Mouse (Mus musculus) MEL (cell line): ENCODE data around the gene Melk. TPM values are rescaled to one million over a fixed set of nuclear protein-coding genes. Genes with fewer than 3 reads are reported as not detected.

Experiments
- DNase-seq: peaks from one replicate; pipeline ENCODE4 v3.0.0; 2011; ENCODE audit warnings: low read depth, low spot score
- H3K27ac ChIP-seq: 2 replicates; pipeline ENCODE4 v1.5.1; 2012; ENCODE audit warnings: low read depth, mild to moderate bottlenecking, control low read depth, low read length, moderate library complexity; ENCODE audit not compliant: control insufficient read depth
- H3K27me3 ChIP-seq, 2 experiments: fragments of 150-350 bp in 1 of 2; sonication (generic) in 1 of 2; 2 replicates each; pipeline ENCODE4 v1.6.1; 2012; ENCODE audit warnings: low read length in 2 of 2, mild to moderate bottlenecking in 2 of 2, improper control_type of control experiment in 1 of 2, moderate library complexity in 1 of 2; ENCODE audit not compliant: insufficient read depth in 2 of 2, control insufficient read depth in 1 of 2
- H3K36me3 ChIP-seq, 2 experiments: 2 replicates each; pipeline ENCODE4 v1.6.1; 2012 to 2014; ENCODE audit warnings: low read length in 2 of 2, improper control_type of control experiment in 1 of 2, inconsistent platforms in 1 of 2, mild to moderate bottlenecking in 1 of 2; ENCODE audit not compliant: insufficient read depth in 2 of 2, control insufficient read depth in 1 of 2
- H3K4me1 ChIP-seq, 2 experiments: fragments of 150-350 bp in 1 of 2; sonication (generic) in 1 of 2; 2 replicates each; pipeline ENCODE4 v1.6.1; 2012; ENCODE audit warnings: low read length in 2 of 2, improper control_type of control experiment in 1 of 2, mild to moderate bottlenecking in 1 of 2; ENCODE audit not compliant: insufficient read depth in 2 of 2, control insufficient read depth in 1 of 2
- H3K4me3 ChIP-seq, 2 experiments: fragments of 150-350 bp in 1 of 2; sonication (generic) in 1 of 2; 2 replicates each; pipeline ENCODE4 v1.5.1; 2012; ENCODE audit warnings: low read depth in 2 of 2, low read length in 2 of 2, mild to moderate bottlenecking in 2 of 2, moderate library complexity in 2 of 2, control low read depth in 1 of 2, improper control_type of control experiment in 1 of 2; ENCODE audit not compliant: control insufficient read depth in 1 of 2, insufficient read depth in 1 of 2
- H3K79me2 ChIP-seq: 2 replicates; pipeline ENCODE4 v1.6.1; 2012; ENCODE audit warnings: mild to moderate bottlenecking, low read length, moderate library complexity; ENCODE audit not compliant: control insufficient read depth, poor library complexity, insufficient read depth
- H3K9ac ChIP-seq: 2 replicates; pipeline ENCODE4 v1.6.1; 2012; ENCODE audit warnings: low read depth, mild to moderate bottlenecking, control low read depth, low read length, moderate library complexity; ENCODE audit not compliant: control insufficient read depth, poor library complexity, severe bottlenecking
- H3K9me3 ChIP-seq: fragments of 150-350 bp; sonication (generic); replicated peaks from 2 replicates; pipeline ENCODE4 v1.6.1; 2012; ENCODE audit warnings: mild to moderate bottlenecking, low read length, improper control_type of control experiment, moderate library complexity; ENCODE audit not compliant: insufficient read depth
- CHD2 ChIP-seq: IDR thresholded peaks from 2 replicates; pipeline ENCODE4 v1.6.1; 2011; ENCODE audit warnings: low read length, improper control_type of control experiment
- CTCF ChIP-seq, 3 experiments: IDR thresholded peaks in 2 of 3; conservative IDR thresholded peaks in 1 of 3; 2 replicates each; pipeline ENCODE4 v1.5.1; 2011 to 2012; ENCODE audit warnings: low read length in 3 of 3, low read depth in 2 of 3, mild to moderate bottlenecking in 2 of 3, improper control_type of control experiment in 1 of 3, inconsistent platforms in 1 of 3, mixed read lengths in 1 of 3, moderate library complexity in 1 of 3; ENCODE audit not compliant: control insufficient read depth in 1 of 3, insufficient read depth in 1 of 3, poor library complexity in 1 of 3, severe bottlenecking in 1 of 3
- ELF1 ChIP-seq: IDR thresholded peaks from 2 replicates; pipeline ENCODE4 v1.6.1; 2014; ENCODE audit warnings: low read depth, mild to moderate bottlenecking, inconsistent platforms, low read length, improper control_type of control experiment, moderate library complexity
- EP300 ChIP-seq, 2 experiments: IDR thresholded peaks; 2 replicates each; pipeline ENCODE4 v1.6.1; 2011; ENCODE audit warnings: improper control_type of control experiment in 2 of 2, low read length in 2 of 2, low read depth in 1 of 2, mild to moderate bottlenecking in 1 of 2
- ETS1 ChIP-seq: IDR thresholded peaks from 2 replicates; pipeline ENCODE4 v1.6.1; 2012; ENCODE audit warnings: low read depth, mild to moderate bottlenecking, inconsistent platforms, low read length, improper control_type of control experiment, moderate library complexity
- GABPA ChIP-seq: IDR thresholded peaks from 2 replicates; pipeline ENCODE4 v1.6.1; 2012; ENCODE audit warnings: low read depth, mild to moderate bottlenecking, inconsistent platforms, low read length, improper control_type of control experiment, moderate library complexity
- HCFC1 ChIP-seq: IDR thresholded peaks from 2 replicates; pipeline ENCODE4 v1.6.1; 2012; ENCODE audit warnings: low read depth, mild to moderate bottlenecking, inconsistent platforms, low read length, improper control_type of control experiment, moderate library complexity
- JUND ChIP-seq: IDR thresholded peaks from 2 replicates; pipeline ENCODE4 v1.6.1; 2011; ENCODE audit warnings: low read depth, mild to moderate bottlenecking, improper control_type of control experiment, low read length
- MAFK ChIP-seq: IDR thresholded peaks from 2 replicates; pipeline ENCODE4 v1.6.1; 2011; ENCODE audit warnings: low read depth, mild to moderate bottlenecking, low read length, improper control_type of control experiment, borderline replicate concordance
- MAX ChIP-seq: IDR thresholded peaks from 2 replicates; pipeline ENCODE4 v1.6.1; 2011; ENCODE audit warnings: low read length, improper control_type of control experiment
- MAZ ChIP-seq: IDR thresholded peaks from 2 replicates; pipeline ENCODE4 v1.6.1; 2012; ENCODE audit warnings: low read depth, mild to moderate bottlenecking, inconsistent platforms, low read length, improper control_type of control experiment
- NELFE ChIP-seq: IDR thresholded peaks from 2 replicates; pipeline ENCODE4 v1.6.1; 2011; ENCODE audit warnings: low read depth, low read length, improper control_type of control experiment
- NRF1 ChIP-seq: IDR thresholded peaks from 2 replicates; pipeline ENCODE4 v1.6.1; 2014; ENCODE audit warnings: low read depth, mild to moderate bottlenecking, inconsistent platforms, low read length, improper control_type of control experiment, moderate library complexity; ENCODE audit not compliant: poor library complexity, insufficient read depth, severe bottlenecking
- TBP ChIP-seq: IDR thresholded peaks from 2 replicates; pipeline ENCODE4 v1.8.0; 2011; ENCODE audit warnings: low read depth, low read length, improper control_type of control experiment
- UBTF ChIP-seq: IDR thresholded peaks from 2 replicates; pipeline ENCODE4 v1.6.1; 2012; ENCODE audit warnings: low read depth, mild to moderate bottlenecking, inconsistent platforms, low read length, improper control_type of control experiment, moderate library complexity, borderline replicate concordance; ENCODE audit not compliant: insufficient read depth
- USF2 ChIP-seq, 2 experiments: IDR thresholded peaks; 2 replicates each; pipeline ENCODE4 v1.6.1; 2011 to 2012; ENCODE audit warnings: improper control_type of control experiment in 2 of 2, low read length in 2 of 2, borderline replicate concordance in 1 of 2, inconsistent platforms in 1 of 2, low read depth in 1 of 2, mild to moderate bottlenecking in 1 of 2; ENCODE audit not compliant: insufficient read depth in 1 of 2
- ZMIZ1 ChIP-seq: IDR thresholded peaks from 2 replicates; pipeline ENCODE4 v1.6.1; 2012; ENCODE audit warnings: low read depth, mild to moderate bottlenecking, inconsistent platforms, low read length, improper control_type of control experiment, moderate library complexity
- polyA plus RNA-seq, 2 experiments: library from polyadenylated mRNA; stranded (reverse) in 1 of 2; unstranded in 1 of 2; fragments of >175 nt in 1 of 2; fragments of >200 nt in 1 of 2; gene quantifications; 2 replicates each; pipeline versions ENCODE4 v1.2.1 to v1.2.4; 2012; ENCODE audit warnings: low replicate concordance in 2 of 2, low read depth in 1 of 2; ENCODE audit not compliant: insufficient read length in 2 of 2, insufficient read depth in 1 of 2, missing spikeins in 1 of 2
- total RNA-seq: library from RNA; depleted of rRNA; stranded (reverse); fragments of 300-350 nt; gene quantifications from 2 replicates; pipeline ENCODE4 v1.2.3, GENCODE M21; 2012

Gene Melk
- total and polyA plus RNA-seq, 3 experiments, result 15.1 to 18.2 TPM; not detected in 1

DNA sequence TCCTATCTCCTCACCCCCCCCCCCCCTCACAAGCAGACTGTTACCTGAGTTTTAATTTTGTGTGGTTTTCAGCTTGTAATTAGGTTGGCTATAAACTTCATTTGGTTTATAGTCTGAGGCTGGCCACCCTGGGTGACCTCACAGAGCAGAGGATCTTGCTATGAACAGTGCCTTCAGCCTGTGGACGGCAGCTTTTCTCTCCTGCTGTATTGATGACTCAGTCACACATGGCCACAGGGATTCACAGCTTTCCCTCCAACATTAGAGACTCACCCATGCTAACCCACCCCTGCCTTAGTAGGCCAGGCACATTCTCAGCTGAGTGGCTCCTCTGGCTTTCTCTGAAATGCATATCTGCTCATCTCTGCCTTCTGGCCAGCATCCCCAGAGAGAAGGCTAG lies 4.8 kb upstream of the Melk start:
- Histone ChIP-seq H3K79me2 (peaks cover under 1% of the 10 kb centered on the region; the same call in 1 of the 2 replicates), H3K27me3 (peaks cover 0 to 1% of the 10 kb centered on the region in 2 experiments; a peak in 1 of 4 replicates), H3K27ac (no peak overlapping the region), H3K9me3 (no peaks in the 10 kb centered on the region), H3K4me1 (no peaks in the 10 kb centered on the region), H3K4me3 (no peak overlapping the region), H3K36me3 (no peaks in the 10 kb centered on the region)
- no peak for DNase-seq
- TF ChIP-seq JUND (no peak), ELF1 (no peak), ETS1 (no peak), ZMIZ1 (no peak), MAX (no peak), HCFC1 (no peak), MAZ (no peak), USF2 (IDR thresholded peaks at IDR 0.05; ENCODE audit: borderline replicate concordance in 1 of 2, insufficient read depth in 1 of 2, low read depth in 1 of 2, low read length in 2 of 2) (no peak), NELFE (no peak)
- TF ChIP-seq, all 39 proteins: peak for 0
- H3K9ac ChIP-seq, result no peak overlapping the region

DNA sequence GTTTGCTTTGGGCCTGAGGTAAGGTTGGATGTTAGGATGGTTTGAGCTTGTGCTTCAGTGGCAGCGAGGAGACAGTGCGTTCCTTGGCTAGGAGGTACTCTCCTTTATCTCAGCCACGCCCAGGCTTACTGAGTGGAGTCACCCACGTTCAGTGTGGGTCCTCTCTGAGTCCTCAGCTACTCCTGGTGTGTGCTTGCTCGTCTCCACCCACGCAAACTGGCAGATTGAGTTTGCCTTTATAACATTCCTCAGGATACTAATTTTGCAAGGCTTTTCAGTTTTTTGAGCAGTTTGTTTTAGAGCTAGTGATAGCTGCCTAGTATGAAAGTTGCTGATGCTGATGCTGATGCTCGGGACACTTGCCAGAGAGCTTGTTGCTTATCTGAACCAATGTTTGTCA lies 5.9 kb downstream of the Melk start:
- Histone ChIP-seq H3K27me3 (no peaks in the 10 kb centered on the region), H3K36me3 (peaks cover 0 to 5% of the 10 kb centered on the region in 2 experiments; a peak in 2 of 4 replicates), H3K79me2 (peaks cover 3% of the 10 kb centered on the region), H3K4me1 (peaks cover 3 to 11% of the 10 kb centered on the region in 2 experiments; a peak in 2 of 4 replicates), H3K9me3 (no peaks in the 10 kb centered on the region), H3K4me3 (no peak overlapping the region), H3K27ac (no peak overlapping the region), H3K9ac (no peak overlapping the region)
- DNase-seq, result no peak
- TF ChIP-seq TBP, result no peak
- no peak for TF ChIP-seq CTCF (IDR thresholded peaks at IDR 0.05 in 2 of 3, conservative IDR thresholded peaks at IDR 0.05 in 1 of 3; ENCODE audit: control insufficient read depth in 1 of 3, insufficient read depth in 1 of 3, low read depth in 2 of 3, low read length in 3 of 3, poor library complexity in 1 of 3, severe bottlenecking in 1 of 3)
- TF ChIP-seq JUND, result no peak
- no peak for TF ChIP-seq MAFK
- TF ChIP-seq MAX, result no peak

GRCm38 (mm10) chr4:44310429-44310828 lies 9.8 kb downstream of the Melk start:
- Histone ChIP-seq H3K27me3 (no peaks in the 10 kb centered on the region), H3K9ac (no peak overlapping the region), H3K36me3 (peaks cover 0 to 3% of the 10 kb centered on the region in 2 experiments; a peak in 1 of 4 replicates), H3K79me2 (no peaks in the 10 kb centered on the region), H3K9me3 (no peaks in the 10 kb centered on the region), H3K27ac (no peak overlapping the region), H3K4me3 (no peak overlapping the region), H3K4me1 (peaks cover 0 to 7% of the 10 kb centered on the region in 2 experiments; a peak in 1 of 4 replicates)
- DNase-seq, result no peak
- TF ChIP-seq CTCF (IDR thresholded peaks at IDR 0.05 in 2 of 3, conservative IDR thresholded peaks at IDR 0.05 in 1 of 3; ENCODE audit: control insufficient read depth in 1 of 3, insufficient read depth in 1 of 3, low read depth in 2 of 3, low read length in 3 of 3, poor library complexity in 1 of 3, severe bottlenecking in 1 of 3), result peak in 2 of 3 experiments; percentile 31 to 34; a peak in 3 of 6 replicates
- TF ChIP-seq EP300 (IDR thresholded peaks at IDR 0.05; ENCODE audit: low read depth in 1 of 2, low read length in 2 of 2), result no peak
- TF ChIP-seq GABPA, result no peak
- no peak for TF ChIP-seq CHD2
- TF ChIP-seq NELFE, result no peak
- no peak for TF ChIP-seq NRF1
- TF ChIP-seq UBTF, result no peak
